Mouse (Mus musculus) c-Kit-positive CD71-negative TER-119-negative erythroid progenitor cells, embryonic 14.5 days (primary cell): Measurements from ENCODE around the gene Pgf.

Experiments
- DNase-seq: peaks from one replicate; pipeline ENCODE4 v3.0.0-alpha.2; 2013; ENCODE audit warnings: low read depth

Pgf gene

GRCm38 (mm10) chr12:85121806-85122459 lies 55.7 kb downstream of the Pgf start:
- DNase-seq = no peak
